Mouse (Mus musculus) frontal cortex, postnatal 25 days (tissue): ENCODE measurements around the gene Mkrn3.

Experiments
- DNase-seq, 2 experiments: peaks; one replicate each; pipeline ENCODE4 v3.0.0; 2022; ENCODE audit warnings: low spot score in 2 of 2

The Mkrn3 gene

DNA sequence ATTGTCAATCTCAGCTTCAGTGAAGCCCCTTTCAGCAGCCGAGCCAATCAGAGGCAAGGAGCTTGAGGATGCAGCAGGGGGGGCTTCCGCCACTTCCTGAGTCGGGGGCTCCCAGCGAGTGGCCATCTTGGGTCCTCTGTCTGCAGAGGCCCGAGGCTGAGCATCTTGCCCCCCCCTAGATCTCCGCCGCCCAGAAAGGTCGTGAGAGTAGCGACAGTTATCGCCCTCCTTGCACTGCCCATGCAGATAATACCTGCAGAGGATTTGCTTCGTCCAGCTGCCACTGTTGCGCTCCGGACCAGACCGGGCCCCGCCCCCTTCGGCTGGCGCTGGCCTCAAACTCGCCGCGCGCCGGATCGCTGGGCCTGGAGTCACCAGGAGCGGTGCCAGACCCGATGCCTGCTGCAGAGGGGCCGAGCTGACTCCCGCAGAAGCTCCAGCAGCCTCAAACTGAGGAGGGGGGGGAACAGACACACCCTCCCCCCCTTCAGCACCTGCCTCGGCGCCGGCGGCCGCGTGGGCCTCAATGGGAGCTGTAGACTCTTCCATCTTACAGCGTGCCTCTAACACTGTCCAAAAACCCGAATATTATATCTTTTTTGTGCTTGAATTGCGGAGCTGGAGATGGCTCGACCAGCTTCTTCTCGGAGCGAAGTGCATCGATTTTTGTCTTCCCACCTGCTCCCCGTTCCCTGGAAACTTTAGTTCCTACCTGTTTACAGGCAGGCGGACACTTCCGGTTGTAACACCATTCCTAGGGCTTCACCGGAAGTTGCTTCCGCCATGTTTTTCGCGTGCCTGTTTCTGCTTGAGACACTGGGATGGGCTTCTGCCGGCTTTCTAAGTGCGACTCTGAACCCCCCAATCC, at the start of gene Mkrn3:
TSS of gene Mkrn3 (minus strand) at position 647 of the 868 bp plus-strand sequence.
- DNase-seq, result peak; percentile 32 to 55

DNA sequence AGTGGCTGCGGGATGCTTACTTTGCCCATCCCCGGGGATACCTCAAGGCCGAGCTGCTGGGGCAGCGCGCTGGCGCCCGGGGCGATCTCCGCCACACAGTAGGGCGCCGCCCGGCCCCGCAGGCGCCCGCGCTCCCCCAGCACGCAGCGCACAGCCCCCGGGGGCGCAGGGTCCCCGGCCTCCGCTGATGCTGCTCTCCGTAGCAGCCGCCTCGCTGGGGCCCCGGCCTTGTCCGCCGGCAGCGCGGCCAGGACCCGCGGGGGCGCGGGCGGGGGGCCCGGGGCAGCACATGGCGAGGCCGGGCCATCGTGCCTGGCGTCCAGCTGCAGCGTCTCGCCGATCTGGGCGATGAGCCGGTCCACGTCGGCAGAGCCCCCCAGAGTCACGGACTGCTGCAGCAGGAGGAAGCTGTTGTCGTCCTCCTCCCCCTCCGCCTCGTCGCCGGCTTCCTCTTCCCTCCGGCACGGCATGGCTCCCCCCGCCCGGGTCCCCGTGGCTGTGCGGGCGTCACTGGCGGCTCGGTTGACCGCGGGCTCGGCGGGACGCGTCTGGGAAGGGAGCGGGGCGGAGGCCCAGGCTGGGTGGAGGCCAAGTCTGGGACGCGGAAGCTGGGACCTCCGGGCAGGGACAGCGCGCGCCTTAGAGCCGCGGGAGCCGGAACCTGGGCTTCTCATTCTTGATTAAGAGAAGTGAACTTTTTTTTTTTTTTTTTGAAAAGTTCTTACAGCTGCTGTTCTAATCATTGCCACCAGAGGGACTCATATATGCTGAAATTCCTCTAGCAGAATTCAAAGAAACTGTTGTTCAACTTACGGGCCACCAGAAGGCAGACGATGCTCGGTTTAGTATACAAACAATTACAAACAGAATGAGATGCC, 44.2 kb upstream of the Mkrn3 start, which contains the start of gene Peg12:
TSS of gene Peg12 (minus strand) at position 633 of the 878 bp plus-strand sequence.
- DNase-seq, result peak; percentile 3 to 7

DNA sequence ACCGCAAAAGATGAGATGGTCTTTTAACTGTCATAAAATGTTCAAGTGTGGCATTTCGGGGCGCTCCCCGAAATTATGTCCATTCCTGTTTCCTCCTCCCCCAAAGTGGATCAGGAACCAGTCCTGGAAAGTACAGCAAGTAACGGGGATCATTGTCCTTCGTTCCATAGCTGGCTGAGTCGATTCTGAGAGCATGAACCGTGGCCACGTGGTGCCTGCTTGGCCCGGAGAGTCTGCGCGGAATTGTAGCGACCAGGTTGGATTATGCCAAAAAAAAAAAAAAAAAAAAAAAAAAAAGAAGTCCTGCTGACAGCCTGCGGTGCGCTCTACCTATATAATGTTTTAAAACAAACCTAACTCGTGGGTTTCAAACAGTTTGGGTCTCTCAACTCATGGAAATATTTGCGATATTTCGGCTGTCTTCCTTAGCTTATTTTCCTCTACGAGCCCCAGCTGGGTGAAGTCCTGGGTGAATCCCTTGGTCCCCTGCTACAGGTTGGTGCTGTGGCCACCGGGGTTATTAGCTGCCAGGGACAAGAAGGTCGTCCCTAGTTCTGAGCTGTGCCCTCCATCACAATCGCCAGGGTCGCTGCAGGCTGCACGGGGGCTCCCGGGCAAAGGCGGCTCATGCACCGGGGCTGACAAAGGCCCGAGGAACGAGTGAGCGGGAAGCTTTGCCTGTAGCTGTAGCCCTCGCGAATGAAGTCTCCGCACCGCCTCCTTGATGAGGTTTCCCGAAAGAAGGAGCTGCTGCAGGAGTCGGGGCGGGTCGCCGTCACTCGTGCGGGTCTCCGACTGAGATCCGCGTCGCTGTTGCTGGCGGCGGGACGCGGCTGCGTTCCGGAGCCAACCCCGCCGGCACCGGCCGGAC, 43.3 kb upstream of the Mkrn3 start:
- DNase-seq, result peak; percentile 2 to 7

DNA sequence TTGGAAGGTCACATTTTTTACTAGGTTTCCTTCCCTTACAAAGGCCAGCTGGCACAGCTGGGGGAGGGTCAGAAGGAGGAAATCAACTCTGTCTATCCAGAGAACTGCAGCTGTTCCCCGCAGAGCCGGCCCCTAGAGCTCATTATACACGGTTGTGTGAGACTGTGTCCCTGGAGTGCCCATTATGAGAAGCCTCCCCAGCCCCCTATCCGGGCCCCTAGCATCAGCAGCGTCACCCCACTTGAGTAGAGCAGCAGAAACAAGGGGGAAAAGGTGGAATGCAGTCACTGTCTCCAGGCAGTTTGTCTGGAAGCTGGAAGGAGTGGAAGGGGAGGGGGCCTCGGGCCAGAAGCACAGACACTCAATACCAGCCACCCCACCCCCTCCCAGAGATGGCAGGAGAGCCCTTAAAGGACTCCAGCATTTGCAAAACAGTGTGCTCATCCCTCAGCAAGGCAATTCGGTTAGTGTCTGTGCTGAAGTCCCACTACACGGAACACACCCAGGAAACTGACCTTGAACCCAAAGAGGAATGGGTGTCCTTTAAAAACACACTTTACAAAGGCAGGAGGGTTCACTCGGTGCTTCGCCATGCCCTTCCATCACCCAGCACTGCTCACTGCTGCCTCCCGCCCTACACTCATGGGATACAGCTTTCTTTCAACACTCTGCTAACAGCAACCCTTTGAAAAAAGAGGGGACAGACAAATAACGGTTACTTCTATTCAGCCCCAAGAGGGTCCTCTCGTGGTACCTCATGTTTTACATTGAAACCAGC, 42.5 kb upstream of the Mkrn3 start:
- no peak for DNase-seq

DNA sequence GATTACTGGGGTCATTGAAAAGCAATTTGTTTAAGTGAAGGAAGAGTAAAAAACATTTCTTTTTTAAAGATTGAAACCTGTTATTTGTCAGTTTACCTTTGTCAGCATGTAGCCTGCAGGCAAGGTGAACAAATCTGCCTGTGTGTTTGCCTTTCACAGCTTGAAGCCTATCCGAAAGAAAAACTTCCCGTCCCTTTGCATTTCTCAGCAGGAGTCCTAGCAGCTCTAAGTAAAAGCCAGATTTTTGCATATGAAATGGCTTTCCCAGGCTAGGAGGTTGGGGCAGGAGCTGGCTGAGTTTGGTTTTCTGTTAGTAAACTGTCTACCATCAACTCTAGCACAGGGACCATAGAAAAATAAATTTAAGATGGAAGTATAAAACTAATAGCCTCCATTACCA, 32.4 kb upstream of the Mkrn3 start:
- DNase-seq, result no peak

DNA sequence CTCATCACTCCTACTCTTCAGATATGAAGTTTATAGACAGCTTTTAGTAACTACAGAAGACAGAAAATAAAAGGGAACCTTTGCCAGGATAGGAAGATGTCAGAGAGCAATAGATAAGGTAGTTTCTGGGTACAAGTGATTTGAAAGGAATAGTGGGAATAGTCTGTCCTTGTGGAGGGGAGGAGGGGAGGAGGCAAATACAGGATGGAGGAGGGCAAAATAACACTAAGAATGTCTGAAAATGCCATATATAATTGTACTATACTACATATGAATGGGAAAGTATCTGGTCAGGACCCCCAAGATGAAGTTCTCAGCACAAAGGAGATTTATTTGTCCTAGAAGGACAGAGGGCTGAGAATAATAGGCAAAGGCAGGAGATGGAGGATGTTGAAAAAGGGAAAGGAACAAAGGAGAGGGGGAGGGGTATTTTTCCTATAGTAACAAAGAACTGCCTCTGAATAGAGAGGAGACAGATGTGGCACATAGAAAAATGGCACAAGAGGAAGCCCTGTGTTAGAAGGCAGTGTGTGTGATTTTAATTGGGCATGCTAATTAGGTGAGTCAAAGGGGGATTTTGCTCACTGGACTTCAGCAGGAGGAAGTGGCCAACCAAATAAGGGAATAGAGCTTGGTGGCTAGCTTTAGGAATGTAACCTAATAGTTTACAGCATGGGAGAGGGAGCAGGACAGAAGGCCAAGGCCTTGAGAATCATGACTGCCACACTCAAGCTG, 25.7 kb upstream of the Mkrn3 start:
- no peak for DNase-seq

DNA sequence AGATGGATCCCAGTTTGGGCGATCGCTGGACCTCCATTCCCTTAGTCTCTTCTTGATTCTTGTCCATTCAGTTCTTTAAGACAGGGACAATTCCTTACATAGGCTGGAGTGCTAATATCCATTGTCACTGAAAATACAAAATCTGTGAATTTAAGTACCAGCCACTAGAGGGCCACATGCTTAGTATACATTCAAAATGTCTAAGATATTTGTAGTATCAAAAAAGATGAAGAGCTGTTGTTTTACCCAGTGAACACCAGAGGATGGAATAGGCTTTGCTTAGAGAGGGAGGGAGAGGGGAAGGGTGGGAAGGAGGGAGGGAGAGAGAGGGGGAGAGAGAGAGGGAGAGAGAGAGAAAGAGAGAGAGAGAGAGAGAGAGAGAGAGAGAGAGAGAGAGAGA, 16.5 kb upstream of the Mkrn3 start:
- DNase-seq, result no peak

DNA sequence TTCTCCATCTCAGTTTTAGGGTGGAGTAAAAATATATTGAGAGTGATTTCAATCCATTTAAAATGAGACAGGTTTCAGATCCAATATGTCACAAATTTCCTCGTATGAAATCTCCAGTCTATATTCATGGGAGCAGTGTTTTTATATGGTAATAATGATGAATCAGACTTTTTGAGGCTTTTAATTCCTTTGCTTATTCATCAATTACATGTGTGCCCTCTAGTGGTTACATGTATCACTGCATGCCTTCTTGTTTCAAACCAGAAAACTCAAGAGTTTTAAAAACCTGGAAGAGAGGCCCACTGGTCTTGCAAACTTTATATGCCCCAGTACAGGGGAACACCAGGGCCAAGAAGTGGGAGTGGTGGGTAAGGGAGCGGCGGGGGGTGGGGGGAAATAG, 13.3 kb upstream of the Mkrn3 start:
- no peak for DNase-seq

DNA sequence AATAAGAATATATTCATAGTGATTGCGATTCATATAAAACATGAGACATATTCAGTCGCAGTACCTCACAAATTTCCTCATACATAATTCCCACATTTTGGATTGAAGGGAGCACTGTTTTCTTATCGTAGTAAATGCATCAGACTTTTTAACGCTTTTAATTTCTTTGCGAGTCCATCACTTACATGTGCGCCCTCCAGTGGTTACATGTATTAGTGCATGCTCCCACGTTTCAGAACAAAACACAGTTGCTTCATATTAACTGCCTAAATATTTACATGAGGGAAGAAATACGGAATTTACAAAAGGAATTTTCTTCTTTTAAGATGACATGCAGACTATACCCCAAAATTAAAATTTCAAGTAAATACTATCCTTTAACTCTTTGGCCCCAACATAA, 8.4 kb upstream of the Mkrn3 start:
- no peak for DNase-seq

DNA sequence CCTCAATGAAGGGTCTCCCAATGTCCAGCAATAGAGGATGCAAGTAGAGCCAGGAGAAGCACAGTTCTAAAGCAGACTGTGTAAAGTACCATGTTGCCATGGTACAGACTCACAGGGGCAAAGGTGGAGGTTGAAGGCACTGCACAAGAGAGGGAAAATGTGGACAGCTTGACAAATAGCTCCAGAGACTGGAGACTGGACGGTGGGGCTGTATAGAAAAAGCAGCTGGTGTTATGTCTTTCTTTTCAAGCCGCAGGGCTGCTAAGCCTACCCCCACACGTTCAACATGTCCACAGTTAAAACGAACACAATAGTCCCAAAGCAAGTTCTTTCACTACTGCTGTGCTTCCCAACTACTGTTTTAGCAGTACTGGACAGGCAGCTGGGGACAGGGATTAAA, 3.3 kb upstream of the Mkrn3 start:
- DNase-seq, result no peak

DNA sequence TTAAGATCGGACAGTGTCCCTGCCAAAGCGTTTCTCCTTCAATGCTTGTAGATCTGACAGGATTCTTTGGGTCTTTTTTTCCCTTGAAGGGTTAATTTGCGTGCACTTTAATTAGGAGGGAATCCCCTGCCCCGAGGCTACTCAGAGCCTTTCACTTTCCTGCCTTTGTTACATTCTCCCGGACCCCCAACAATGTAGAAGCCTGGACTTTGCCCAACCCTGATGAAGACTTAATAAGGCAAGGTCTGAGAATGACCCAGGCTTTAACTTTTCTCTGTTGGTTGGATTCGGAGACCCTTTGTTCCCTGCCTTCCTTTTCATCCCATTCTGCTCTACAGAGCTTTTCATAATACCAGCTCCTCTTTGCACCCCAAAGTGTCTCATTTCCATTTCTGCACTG, 627 bp upstream of the Mkrn3 start:
- DNase-seq, result no peak

DNA sequence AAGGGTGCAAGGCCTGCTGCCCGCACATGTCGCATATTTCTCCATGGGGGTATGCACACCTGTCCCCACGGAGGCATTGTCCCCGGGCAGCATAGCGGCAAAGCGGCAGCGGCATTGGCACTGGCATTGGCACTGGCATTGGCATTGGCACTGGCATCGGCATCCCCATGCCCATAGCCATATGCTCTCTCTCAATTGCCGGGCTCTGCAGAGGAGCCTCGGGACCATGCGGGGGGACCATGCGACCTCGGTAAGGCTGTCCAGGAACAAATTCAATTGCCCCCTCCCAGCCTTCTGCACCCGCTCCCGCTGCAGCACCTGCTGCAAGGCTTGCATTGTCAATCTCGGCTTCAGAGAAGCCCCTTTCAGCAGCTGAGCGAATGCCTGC, 840 bp downstream of the Mkrn3 start:
- no peak for DNase-seq

DNA sequence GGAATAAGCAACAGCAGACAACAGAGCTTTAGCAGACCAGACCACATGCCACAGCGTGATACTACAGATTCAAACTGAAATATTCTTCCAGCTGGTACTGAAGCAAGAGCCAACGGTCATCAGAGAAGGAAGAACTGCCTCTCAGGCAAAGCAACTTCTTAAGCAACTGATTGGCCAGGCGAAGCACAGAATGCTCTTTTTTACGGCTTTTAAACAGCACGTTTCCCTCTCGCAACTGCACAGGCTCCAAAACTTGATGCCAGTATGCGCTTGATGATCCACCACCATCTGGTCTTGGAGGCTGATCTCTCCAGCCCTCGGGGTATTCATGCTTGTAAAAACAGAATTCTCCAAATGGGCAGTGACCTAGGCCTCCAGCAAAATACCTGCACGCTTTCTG, 1.6 kb downstream of the Mkrn3 start:
- DNase-seq, result no peak

DNA sequence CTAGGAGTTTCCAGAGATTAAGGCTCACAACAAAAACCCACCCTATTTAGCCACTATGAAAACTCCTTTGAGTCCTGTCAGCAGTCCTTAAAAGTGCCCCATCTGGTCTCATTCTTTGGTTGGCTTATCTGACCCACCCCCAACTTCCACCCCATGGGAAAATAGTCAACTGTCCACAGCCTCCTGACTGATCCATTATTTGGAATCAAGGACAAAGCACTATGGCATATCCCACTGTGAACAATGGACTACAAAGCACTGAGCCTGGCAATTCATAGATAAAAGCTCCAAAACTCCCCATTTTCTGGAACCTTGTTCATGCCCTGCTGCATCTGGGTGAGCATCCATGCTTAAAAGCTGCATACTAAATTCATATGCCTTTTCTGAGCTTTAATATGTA, 3.8 kb downstream of the Mkrn3 start:
- DNase-seq, result no peak

DNA sequence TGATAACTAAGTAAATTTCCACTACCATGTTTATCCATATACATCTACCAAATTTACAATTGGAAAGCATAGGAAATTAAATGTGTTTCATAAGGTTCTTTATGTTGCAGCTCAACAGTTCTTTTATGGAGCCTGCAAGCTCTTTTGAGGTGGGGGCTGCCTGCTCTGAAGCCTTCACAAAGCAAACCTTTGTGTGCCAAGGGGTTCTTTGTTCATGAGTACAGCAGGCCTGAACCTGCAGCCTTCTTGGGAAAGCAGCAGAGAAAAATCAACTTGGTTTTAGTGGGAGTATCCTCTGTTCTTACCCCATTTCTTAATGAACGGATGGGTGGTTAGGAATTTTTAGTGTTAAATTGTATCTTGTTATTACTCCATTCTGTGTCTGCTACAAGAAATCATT, 4.7 kb downstream of the Mkrn3 start:
- no peak for DNase-seq

DNA sequence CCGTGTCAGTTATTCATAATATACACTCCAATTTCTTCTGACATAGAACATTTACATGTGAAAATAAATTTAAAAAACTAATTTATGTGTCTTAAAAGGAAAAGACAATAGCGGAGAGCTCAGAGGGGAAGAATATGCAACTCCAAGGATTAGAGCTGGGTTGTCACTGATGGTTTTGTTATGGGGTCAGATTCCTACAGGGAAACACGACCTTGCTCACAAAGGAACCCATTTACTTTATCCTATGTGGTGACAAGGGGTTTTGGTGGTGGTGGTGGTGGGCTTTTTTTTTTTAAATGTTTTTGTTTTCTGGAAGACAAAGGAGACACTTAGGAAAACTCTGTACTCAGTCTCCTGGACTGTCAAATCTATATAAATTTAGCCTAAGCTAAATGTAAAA, 12.1 kb downstream of the Mkrn3 start:
- DNase-seq, result no peak

DNA sequence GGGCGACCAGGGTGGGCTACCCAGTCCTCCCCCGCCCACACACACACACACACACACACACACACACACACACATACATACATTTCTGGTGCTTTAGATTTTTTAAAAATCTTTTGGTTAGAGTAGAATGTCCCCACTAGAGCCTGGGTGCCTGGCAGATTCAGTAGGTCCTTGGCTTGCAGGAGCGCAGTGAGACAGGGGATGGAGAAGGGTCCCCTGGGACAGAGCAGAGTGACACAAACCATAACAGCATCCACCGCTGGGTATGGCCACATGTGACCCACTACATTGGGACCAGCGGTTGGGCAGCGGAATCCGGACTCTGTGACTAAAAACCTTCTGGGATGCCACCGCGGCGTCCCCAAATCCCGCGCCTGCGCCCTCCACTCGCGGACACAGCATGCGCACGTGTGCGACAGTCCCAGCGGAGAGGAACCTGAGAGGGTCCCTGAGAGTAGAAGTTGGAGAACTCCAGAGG, 13.3 kb downstream of the Mkrn3 start:
- peak in 1 of 2 experiments; percentile 10 for DNase-seq

DNA sequence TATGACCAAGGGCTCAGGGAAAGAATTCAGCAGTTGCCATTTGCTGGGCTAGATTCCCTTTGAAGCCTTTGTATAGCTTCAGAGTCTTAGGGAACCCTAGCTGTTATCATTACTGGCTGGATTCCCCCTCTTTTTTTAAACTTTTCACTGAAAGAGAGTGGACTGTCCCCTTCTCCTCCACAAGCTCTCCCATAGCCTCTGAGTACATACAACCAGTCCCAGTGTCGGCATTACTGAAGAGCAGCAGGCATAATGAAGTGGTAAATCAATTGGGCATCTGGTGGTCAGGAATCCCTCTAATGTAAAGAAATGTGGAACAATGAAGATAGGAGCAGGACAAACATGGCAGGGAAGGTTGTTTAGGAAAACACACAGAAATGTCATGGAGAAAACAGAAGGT, 27.7 kb downstream of the Mkrn3 start:
- no peak for DNase-seq

DNA sequence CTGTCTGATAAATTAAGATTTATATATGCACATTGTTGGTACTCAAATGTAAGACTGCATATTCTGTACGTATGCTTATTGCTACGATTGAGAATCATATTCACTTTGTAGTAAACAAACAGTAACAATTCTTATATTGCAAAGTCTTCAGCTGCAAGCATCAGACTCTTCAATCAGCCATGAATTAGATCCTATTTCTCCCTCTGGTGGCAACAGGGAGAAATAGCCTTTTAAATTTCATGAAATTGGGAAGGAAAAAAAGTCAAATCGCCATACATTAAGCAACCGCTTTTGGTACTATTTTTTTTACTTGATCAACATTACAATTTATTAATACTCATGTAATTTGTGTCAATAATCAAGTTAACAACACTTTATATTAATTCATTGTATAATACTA, 31.6 kb downstream of the Mkrn3 start:
- DNase-seq, result no peak

DNA sequence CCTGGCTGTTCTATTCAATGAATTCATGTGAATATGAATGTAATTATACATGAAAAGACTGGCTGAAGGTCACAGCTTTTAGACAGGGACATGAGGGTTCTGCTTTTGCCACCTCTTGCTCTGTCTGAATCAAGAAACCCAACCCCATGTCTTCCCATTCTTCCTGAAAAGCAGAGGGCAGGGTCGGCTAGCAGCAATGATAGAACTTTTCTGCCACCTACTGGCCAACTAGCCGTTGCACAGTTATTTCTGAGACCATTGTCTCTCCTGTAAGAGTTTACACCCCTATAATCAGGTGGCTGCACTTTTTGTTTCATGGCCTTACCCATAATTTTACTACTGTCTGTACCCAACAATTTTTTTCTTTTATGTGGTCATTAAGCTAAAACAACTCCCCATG, 37.5 kb downstream of the Mkrn3 start:
- DNase-seq, result no peak
